Mouse (Mus musculus) cerebellum, adult 2 months (tissue): ENCODE measurements around the gene Zfp617.

Source experiments
- CTCF ChIP-seq: fragments of 200-500 bp; IDR thresholded peaks from 2 replicates; pipeline ENCODE4 v1.5.1; 2011; ENCODE audit warnings: low read depth, mild to moderate bottlenecking, control low read depth, low read length, moderate library complexity, borderline replicate concordance; ENCODE audit not compliant: insufficient read depth
- POLR2A ChIP-seq: fragments of 200-500 bp; IDR thresholded peaks from 2 replicates; pipeline ENCODE4 v1.6.1; 2011; ENCODE audit warnings: low read length, control low read depth, borderline replicate concordance; ENCODE audit not compliant: insufficient read depth

DNA sequence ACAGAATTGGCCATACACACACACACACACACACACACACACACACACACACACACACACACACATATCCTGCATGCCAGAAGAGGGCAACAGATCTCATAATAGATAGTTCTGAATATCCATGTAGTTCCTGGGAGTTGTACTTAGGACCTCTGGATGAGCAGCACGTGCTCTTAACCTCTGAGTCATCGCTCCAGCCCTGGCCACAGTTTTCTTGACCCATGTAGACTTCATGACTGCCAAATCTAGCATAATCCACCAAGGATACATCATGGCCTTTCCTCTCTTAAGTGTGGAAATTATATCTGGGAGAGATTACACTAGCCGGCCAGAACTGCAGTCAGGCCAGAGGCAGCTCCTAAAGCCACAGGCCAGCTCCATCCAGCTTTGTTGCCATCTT is 18.1 kb downstream of the Zfp617 start:
- TF ChIP-seq CTCF, result no peak
- TF ChIP-seq POLR2A, result no peak
